Mouse (Mus musculus) spleen, postnatal 14 days (tissue): ENCODE measurements around the gene Apod.
"Not testable (repeated sequence)": the region's sequence is repeated elsewhere in the genome, so short reads cannot be mapped to it uniquely, and the experiment has no call there.

Experiments used
- DNase-seq, 2 experiments: peaks; one replicate each; pipeline ENCODE4 v3.0.0; 2021 to 2022; ENCODE audit warnings: low spot score in 2 of 2

Apod gene

GRCm38 (mm10) chr16:31321501-31321900 lies 6.9 kb upstream of the Apod start:
- no peak for DNase-seq

- no peak for DNase-seq
Observed at GRCm38 (mm10) chr16:31320954-31321353, 6.3 kb upstream of the Apod start.

- DNase-seq, result not testable (repeated sequence)
Observed at GRCm38 (mm10) chr16:31319723-31320122, 5.1 kb upstream of the Apod start.

- no peak for DNase-seq
Observed at GRCm38 (mm10) chr16:31319316-31319715, 4.7 kb upstream of the Apod start.

GRCm38 (mm10) chr16:31318418-31318817 lies 3.8 kb upstream of the Apod start:
- DNase-seq, result no peak

- not testable (repeated sequence) for DNase-seq
Observed at GRCm38 (mm10) chr16:31316246-31317143, 1.9 kb upstream of the Apod start.

GRCm38 (mm10) chr16:31315294-31315693 lies 686 bp upstream of the Apod start:
- no peak for DNase-seq

- no peak for DNase-seq
Observed at GRCm38 (mm10) chr16:31313611-31314010, 997 bp downstream of the Apod start.

- DNase-seq, result no peak
Observed at GRCm38 (mm10) chr16:31312296-31312695, 2.3 kb downstream of the Apod start.

- no peak for DNase-seq
Observed at GRCm38 (mm10) chr16:31305199-31305919, 9.2 kb downstream of the Apod start.

GRCm38 (mm10) chr16:31303276-31303675 lies 11.3 kb downstream of the Apod start:
- DNase-seq, result no peak

- no peak for DNase-seq
Observed at GRCm38 (mm10) chr16:31300883-31301532, 13.6 kb downstream of the Apod start.

- no peak for DNase-seq
Observed at GRCm38 (mm10) chr16:31300467-31300866, 14.1 kb downstream of the Apod start.

GRCm38 (mm10) chr16:31299960-31300353 lies 14.7 kb downstream of the Apod start:
- DNase-seq, result no peak

GRCm38 (mm10) chr16:31299164-31299959 lies 15.2 kb downstream of the Apod start:
- no peak for DNase-seq

GRCm38 (mm10) chr16:31297113-31297512 lies 17.5 kb downstream of the Apod start:
- DNase-seq, result no peak

GRCm38 (mm10) chr16:31293761-31294160 lies 20.8 kb downstream of the Apod start:
- DNase-seq, result no peak

GRCm38 (mm10) chr16:31290751-31291365 lies 23.8 kb downstream of the Apod start:
- DNase-seq, result no peak

GRCm38 (mm10) chr16:31290281-31290680 lies 24.3 kb downstream of the Apod start:
- peak in 1 of 2 experiments; percentile 34 for DNase-seq

GRCm38 (mm10) chr16:31287712-31288111 lies 26.9 kb downstream of the Apod start:
- DNase-seq, result no peak
